Mouse (Mus musculus) CD8-positive naive resting alpha-beta T cell, adult 2 months (primary cell): Measurements from ENCODE around the gene Rnase2b.
"Not testable (repeated sequence)": the region's sequence is repeated elsewhere in the genome, so short reads cannot be mapped to it uniquely, and the experiment has no call there.

Experiments
- DNase-seq, 2 experiments: peaks; one replicate each; pipeline ENCODE4 v3.0.0; 2022; ENCODE audit warnings: low read depth in 2 of 2, low spot score in 2 of 2

Rnase2b gene

DNA sequence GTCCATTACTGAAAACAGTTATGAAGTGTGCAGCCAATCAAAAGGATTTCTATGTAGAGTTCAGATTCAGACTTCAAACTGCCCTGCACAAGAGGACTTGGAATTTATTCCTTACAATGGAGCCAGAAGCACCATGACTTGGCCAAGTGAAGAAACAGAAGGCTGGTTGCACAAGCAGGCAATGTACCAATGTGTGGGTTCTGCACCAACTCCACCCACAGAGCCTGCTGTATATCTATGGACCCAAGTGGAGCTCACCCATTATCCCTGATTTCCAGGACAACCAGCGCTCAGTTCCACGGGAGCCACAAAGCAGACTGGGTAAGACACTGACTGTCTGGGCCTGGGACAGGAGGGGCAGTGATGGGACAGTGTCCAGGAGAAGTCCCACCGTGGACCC, at the start of gene Rnase2b:
TSS of gene Rnase2b (plus strand) at position 285 of the 400 bp plus-strand sequence.
- not testable (repeated sequence) for DNase-seq

DNA sequence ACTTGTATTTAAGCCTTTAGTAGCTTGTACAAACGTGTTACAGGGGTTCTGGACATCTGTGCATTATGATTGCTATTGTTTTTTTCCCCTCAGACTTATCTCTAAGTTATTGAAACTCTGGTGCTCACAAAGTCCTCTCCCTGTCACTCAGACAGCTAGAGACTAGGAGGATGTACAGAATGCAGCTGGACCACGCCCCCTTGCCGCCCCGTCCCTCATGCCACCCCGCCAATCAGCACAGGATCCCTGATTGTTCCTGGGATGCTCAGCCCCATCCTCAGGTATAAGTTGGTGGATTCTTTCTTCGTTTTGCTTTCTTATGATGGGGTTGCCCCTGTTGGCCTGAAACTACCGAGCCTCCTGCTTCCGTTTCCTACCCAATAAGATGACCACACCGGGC, 48.6 kb upstream of the Rnase2b start:
- DNase-seq: no peak

DNA sequence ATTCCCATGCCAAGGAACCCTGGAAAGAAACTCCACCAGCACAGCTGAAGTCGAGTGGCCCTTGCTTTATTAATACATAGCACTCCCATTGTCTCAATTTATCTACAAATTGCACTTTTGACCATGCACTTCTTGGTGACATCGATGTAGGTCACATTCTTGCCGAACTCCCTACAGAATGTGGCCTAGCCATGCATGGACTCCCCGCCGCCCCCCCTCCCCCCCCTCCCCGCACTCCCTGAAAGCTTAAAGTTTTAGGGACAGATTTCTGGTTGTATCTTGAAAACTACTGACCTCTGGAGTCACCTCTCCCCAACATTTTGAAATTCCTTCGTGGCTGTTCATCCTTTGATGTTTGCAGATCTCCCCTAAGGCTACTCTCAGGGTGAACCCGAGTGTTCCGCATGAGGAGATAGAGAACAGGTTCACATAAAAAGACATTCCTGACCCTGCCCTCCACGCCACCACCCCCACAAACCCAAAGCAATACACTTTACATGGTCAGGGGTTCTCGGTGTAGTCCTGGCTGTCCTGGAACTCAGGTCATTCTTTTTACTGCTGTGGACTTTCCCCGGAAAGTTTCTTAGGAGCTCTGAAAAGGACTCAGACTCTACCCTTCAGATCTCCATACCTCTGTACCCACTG, 48.0 kb upstream of the Rnase2b start, which contains the start of gene Eddm3b:
TSS of gene Eddm3b (plus strand) at position 511 of the 645 bp plus-strand sequence.
- no peak for DNase-seq

DNA sequence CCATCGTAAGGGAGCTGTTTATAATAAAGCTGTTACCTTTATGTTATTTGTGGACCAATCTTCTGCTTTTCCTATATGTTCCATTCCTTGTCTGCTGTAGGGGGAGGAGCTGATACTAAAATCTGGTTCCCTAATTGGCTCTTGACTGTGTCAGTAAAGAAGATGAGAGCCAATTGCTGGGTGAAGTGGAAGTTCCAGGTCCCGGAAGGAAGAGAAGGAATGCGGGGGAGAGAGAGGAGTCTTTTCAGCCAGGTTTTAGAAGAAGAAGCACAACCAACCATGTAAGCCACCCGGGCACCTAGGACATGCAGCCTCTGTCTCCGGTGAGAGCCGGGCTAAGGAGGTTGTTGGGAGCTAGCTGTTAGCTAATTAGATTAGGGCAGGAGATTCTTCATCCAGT, 36.4 kb upstream of the Rnase2b start:
- no peak for DNase-seq

DNA sequence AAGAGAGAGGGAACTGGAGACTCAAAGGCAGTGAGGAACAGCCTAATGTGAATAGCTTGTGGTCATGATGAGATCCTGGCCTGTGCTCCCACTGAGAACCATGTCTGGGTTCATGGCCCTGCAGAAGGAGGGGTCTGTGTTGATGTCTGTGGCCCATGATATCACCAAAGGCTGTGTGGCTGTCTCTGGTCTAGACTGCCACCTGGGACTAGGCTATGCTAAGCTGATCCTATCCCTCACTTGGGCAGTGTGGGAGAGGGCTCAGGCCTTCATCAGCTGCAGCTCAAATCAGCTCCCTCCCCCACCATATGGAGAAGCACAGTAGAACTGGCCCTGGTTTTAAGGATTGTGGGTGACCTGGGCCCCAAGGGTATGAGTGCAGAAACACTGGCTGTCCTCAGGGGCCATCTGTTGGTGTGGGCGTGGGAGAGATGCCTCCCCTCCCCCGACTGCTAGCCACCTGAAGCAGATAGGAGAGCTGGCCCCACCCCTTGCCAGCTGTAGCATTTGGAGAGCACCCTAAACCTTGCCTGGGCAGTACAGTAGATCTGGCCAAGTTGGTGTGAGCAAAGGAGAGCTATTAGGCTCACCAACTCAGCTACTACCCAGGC, 34.3 kb upstream of the Rnase2b start:
- no peak for DNase-seq

DNA sequence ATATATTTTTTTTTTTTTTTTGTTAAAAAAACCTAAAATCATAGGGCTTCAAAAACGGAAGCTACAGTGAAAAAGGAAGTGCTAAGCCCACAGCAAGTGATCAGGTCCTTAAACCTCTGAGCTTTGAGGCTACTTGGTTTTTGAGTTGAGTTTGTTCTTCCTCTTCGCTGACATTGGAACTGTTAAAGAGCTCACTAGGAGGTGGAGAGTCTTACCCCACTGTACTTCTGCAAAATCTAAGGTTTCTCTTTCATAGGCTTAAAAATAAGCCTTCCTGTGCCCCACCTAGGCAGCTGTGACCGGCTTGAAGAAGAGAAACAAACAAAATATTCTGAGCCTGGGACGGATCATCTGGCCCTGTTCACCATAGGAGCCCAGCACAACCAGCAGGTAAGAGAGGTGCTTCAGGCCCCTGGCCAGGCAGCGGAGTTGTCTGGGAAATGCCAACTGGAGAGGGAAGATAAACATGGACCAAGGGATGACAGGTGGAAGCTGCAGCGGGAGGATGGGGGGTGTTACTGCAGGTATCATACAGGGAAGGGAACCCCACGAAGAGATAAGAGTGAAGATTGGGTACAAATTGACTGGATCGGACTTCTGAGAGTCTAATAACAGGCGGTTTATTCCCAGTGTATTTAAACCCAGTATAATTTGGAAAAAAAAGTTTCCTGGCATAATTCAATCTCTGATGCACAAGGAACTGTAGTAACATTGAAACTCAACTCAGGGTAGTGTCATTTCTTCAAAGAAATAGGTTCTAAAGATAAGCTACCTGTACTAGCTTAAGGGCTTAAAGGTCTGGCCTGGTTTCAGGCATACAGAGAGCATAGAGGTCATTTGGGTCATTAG, 33.1 kb upstream of the Rnase2b start:
- DNase-seq: no peak

DNA sequence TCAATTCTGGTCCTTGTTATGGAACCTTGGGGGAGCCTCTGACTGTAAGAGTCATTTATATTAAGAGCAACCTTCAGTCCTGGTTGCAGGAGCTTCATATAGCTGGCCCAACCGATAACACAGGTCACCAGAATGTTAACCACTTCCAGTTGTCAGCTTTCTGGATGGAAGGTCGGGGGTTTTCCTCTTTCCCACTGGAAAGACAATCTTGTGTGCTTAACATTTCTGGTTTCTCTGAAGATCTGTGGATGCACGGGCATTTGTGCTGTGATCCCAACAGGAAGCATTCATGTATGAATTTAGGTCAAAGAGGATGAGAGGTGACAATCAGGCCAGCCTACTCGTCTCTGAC, 32.5 kb upstream of the Rnase2b start:
- no peak for DNase-seq

DNA sequence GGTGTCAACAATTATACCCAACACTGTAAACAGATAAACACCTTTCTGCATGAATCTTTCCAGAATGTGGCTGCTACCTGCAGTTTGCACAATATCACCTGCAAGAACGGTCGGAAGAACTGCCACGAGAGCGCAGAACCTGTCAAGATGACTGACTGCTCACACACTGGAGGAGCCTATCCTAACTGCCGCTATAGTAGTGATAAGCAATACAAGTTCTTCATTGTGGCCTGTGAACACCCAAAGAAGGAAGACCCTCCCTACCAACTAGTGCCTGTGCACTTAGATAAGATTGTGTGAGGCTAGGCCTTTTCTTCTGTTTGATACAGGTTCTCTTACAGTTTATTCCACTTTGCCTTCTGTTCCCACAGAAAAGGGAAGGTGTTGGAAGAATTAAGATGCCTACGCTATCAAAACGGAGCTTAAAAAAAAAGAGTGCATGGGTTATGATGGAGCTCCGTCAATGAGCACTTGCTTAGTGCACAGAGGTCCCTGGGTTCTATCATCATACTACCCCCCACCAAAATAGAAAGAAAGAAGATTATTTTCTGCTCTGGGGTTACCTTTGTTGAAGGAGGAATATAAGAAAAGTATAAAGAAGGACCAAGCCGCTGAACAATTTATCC, 31.6 kb upstream of the Rnase2b start:
- DNase-seq: no peak

DNA sequence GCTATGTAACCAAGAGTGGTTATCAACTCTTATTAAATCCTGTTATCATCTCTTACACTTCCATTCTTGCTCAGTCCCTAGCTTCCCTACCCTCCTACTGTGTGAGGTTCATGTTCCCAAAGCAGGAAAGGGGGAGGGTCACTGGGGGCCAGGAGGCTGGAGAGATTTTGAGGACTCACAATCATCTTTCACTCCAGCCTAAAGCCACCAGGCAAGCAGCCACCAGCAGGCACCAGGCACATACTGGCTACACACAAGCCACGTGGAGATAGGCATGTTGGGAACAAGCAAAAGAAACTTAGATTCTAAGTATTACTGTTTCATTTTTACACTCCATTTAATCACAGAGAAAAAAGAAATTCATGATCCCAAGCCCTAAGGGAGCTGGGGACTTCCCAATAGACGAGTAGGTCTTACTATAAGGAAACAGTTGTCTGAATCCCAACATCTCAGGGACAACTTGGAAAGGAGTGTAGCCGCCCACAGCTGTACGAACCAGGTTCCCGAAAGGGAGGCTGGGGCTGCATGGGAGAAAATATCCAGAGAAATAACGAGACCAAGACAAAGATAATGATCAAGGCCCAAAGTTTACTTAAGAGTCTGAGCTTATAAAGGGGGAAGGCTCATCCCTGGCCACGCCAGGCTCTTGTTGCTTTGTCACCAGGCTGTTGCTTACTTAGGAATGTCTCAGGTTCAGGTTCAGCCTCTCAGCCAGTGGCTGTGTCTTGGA, 30.8 kb upstream of the Rnase2b start:
- DNase-seq: no peak

DNA sequence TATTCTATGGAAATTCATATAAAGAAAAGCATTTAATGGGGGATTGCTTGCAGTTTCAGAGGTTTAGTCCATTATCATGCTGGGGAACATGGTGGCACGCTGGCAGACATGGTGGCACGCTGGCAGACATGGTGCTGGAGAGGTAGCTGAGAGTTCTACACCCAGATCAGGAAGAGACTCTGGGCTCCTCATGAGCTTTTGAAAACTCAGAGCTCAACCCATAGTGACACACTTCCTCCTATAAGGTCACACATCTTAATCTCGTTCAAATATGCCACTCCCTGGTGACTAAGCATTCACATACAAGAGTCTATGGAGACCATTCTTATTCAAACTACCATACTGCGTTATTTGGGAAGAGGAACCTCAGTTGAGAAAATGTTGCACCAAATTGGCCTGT, 29.7 kb upstream of the Rnase2b start:
- DNase-seq: no peak

DNA sequence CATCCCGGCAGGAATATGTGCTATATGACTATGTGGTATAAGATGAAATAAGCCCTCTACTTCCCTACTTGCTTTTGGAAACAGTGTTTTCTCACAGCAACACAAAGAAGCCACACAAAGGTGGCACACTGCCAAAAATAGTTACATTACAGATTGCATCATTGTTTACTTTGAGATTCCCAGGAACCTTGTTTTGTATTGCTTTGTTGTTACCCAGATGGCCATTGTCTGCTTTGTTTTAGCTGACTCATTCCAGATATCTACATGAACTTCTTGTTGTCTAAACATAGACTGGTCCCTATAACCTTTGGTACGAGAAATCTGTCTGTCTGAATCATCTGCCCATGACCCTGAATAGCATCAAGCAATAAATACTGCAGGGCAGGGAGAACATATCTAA, 21.7 kb upstream of the Rnase2b start:
- no peak for DNase-seq

DNA sequence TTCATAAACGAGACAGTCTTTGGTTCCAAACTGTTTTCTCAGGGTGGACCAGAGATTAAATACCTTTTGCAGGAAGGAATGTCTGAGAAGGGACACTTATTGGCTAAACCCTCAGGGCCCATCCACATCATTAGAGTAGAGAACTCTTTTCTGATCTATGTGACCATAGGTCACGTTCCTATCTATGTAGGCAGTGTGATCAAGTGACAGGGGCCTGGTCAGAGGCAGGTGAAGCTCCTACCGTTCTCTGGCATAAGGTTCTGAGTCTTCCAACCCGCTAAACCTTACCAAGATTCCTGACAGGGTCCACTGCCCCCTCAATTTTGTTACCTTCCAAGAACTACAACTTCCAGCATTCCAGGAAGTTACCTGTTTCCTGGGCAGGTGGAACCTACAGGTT, 19.9 kb upstream of the Rnase2b start:
- DNase-seq: no peak

DNA sequence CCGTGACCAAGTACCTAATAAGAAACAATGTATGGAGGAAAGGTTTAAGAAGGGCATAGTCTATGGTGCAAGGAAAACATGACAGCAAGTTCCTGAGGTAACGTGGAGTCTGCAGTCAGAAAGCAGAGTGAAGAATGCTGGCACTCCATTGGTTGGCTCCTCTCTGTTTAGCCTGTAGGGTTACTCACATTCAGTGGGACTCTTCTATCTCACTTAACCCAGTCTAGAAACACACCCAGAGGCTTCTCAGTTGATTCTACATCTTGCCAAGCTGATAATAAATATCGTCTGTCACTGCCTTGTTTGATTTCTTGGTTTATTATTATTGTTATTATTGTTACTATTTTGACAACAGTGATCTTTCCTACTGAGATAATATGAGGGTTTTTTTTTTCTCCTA, 19.5 kb upstream of the Rnase2b start:
- no peak for DNase-seq

DNA sequence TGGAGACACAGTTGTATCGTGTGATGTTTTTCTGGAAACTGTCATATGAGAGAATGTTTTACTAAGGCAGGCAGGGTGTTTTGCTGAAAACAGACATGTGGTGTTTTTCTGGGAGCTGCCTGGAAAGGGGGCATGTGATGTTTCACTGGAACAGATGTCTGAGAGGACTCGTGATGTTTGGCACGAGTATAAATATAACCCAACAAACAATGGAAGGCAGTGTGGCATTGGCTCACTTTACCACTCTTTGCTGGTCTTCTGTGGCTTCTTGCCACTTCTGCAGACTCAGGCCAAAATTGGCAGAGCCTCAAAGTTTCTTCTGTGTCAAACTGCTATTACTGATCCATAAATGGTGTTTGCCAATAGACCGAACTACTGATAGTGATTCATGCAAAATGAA, 18.8 kb upstream of the Rnase2b start:
- no peak for DNase-seq

DNA sequence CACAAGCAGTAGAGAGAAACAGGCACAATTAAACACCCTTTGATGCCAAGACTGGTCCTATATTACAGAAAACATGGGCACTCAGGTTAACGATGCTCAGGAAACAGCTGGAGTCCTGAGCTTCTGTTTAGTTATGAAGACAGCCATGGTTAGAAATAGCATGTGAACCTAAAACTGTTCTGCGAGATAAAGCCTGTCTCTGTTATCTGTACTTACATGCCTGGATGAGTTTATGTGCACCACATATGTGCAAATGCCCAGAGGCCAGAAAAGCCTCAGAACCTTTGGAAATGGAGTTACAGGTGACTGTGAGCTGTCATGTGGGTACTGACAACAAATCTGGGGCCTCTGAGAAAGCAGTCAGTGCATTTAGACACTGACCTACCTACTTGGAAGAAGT, 18.1 kb upstream of the Rnase2b start:
- DNase-seq: no peak

DNA sequence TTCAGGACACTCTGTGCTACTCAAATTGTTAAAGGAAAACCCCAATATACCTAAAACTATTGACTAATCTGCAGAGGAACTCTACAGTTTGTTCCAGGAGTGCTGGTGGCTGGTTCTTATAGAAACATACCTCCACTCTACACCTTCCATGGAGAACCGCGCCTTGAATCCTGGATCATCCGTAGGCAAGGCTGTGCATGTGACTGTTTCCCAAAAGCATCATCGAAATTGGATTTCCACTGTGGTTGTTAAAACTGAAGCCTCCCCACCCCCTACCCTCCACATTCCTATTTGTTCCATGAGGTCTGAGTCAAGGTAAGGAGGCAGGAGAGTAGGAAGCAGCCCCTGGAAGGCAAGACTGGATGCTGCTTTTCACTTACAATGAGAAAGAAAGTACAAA, 17.6 kb upstream of the Rnase2b start:
- DNase-seq: no peak

DNA sequence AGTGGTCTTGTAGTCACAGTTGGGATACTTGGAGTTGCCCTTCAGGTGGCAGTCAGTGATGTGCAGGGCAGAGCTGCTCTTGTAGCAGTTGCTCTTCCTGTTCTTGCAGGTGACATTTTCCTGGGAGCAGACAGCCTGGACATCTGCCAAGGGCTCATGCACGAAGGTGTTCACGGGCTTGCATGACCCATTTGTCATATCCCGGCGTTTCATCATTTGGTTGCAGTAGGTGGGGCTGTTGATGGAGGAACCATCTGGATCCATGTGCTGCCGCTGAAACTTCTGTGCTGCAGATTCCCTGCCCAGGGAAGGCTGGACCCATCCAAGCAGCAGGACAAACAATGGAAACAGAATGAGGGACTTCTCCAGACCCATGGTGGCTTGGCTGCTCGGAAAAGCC, 16.5 kb upstream of the Rnase2b start:
- DNase-seq: no peak

DNA sequence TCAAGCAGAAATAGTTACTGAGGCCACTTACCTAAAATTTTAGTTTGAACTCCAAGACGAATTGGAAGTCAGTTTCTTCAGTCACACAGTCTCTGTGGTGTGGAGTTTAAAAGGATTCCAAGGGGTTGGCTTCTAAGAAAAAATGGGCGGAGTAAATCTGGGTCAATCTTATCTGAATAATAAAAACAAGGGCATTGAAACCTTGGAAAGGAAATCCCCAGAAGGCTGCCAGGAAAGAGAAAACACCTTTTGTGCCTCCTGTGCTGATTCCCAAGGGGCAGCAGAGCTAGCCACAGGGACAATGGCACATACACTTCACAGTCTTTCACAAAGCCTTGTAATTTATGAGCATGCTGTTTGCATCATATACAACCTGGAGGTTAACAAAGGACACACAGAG, 15.4 kb upstream of the Rnase2b start, which contains the start of gene Rnase1:
TSS of gene Rnase1 (minus strand) at position 101 of the 400 bp plus-strand sequence.
- no peak for DNase-seq

DNA sequence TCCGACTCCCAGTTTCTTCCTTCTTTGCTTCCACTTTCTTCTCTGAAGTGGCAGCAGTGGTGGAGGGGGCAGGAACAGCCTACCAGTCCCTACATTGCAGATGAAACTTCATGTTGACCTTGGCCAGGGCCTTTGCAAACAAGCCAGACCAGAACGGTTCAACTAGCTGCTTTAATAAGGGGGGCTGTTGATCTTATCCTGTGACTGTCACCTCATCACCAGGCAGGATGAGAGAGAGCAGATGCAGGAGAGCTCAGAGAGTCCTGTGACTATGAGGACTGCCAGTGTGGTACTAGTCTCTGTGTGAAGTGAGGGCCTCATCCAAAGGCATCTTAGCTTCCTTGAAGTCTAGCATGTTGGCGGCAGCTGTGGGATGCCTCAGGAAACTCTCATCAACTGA, 14.1 kb upstream of the Rnase2b start:
- DNase-seq: no peak

DNA sequence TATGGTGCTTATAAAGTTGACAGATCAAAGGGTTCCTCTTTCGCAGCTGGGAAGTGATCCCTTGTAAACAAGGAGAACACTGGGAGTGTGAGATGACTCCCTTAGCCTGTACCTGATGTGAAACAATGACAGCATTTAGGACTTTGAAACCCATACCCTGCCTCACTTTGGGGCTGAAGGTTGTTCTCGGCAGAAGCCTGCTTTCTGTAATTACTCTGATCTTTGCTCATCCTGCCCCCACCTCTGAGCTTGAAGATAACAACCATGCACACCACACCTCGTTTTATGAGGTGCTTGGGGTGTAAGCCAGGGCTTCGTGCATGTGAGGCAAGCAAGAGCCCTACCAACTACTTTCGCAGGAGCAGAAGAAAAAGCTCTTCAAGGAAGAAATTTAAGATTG, 12.9 kb upstream of the Rnase2b start:
- DNase-seq: no peak

DNA sequence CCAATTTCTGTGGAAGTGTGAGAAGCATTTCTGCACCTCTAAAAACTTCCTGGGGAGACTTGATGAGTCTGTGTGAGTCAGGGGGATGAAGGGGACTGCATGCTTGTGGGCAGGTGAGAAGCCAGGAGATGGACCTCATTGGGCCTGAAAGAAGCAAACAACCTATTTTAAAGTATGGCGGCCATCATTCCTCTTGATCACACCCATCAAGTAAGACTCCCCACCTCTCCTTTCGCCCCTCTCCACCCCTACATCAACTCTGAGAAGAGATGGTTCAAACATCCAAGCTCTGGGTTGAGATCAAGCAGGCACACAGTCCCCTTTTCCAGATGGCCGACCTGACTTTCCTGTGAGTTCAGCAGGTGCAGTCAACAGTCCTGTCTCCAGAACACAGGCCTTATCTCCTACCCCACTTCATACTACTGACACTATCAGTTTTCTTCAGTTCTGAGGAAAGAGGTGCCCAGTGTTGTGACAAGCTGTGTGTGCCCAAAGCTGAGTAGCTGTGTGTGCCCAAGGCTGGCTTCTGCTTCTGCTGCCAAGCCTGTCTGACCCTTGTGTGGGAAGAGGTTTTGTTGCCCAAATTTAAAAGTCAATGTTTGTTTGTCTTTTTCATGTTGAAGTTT, 11.7 kb upstream of the Rnase2b start:
- DNase-seq: no peak
